Mouse (Mus musculus) embryo, embryonic 10 days (tissue): ENCODE results near the gene Ints11.

ENCODE experiments used
- DNase-seq: peaks from one replicate; pipeline ENCODE4 v3.0.0-alpha.2; 2015; ENCODE audit warnings: low spot score

Gene Ints11

GRCm38 (mm10) chr4:155847591-155848352 is 21.6 kb upstream of the Ints11 start:
- DNase-seq: peak; percentile 63

- DNase-seq: peak; percentile 45
Observed at GRCm38 (mm10) chr4:155848434-155849095, 20.8 kb upstream of the Ints11 start.

- DNase-seq: no peak
Observed at GRCm38 (mm10) chr4:155849391-155849790, 20.0 kb upstream of the Ints11 start.

GRCm38 (mm10) chr4:155849792-155850451 is 19.4 kb upstream of the Ints11 start:
- DNase-seq: no peak

- DNase-seq: no peak
Observed at GRCm38 (mm10) chr4:155851368-155851767, 18.0 kb upstream of the Ints11 start.

GRCm38 (mm10) chr4:155851951-155852411 is 17.4 kb upstream of the Ints11 start:
- no peak for DNase-seq

GRCm38 (mm10) chr4:155853421-155853820 is 15.9 kb upstream of the Ints11 start:
- no peak for DNase-seq

- DNase-seq: no peak
Observed at GRCm38 (mm10) chr4:155854991-155855390, 14.4 kb upstream of the Ints11 start.

GRCm38 (mm10) chr4:155856071-155856470 is 13.3 kb upstream of the Ints11 start:
- no peak for DNase-seq

- no peak for DNase-seq
Observed at GRCm38 (mm10) chr4:155856881-155857280, 12.5 kb upstream of the Ints11 start.

GRCm38 (mm10) chr4:155859318-155859717 is 10.0 kb upstream of the Ints11 start:
- peak; percentile 90 for DNase-seq

GRCm38 (mm10) chr4:155861787-155862186 is 7.6 kb upstream of the Ints11 start:
- no peak for DNase-seq

- DNase-seq: no peak
Observed at GRCm38 (mm10) chr4:155863001-155863400, 6.3 kb upstream of the Ints11 start, which contains the start of gene Tas1r3. Tas1r3 (minus strand) TSS chr4:155863362.

- no peak for DNase-seq
Observed at GRCm38 (mm10) chr4:155868614-155869298, 590 bp upstream of the Ints11 start.

GRCm38 (mm10) chr4:155871404-155871803 is 2.1 kb downstream of the Ints11 start:
- DNase-seq: no peak

- DNase-seq: no peak
Observed at GRCm38 (mm10) chr4:155883587-155883986, 14.2 kb downstream of the Ints11 start.

GRCm38 (mm10) chr4:155886330-155886729 is 17.0 kb downstream of the Ints11 start:
- no peak for DNase-seq

GRCm38 (mm10) chr4:155887674-155888073 is 18.3 kb downstream of the Ints11 start:
- no peak for DNase-seq

- no peak for DNase-seq
Observed at GRCm38 (mm10) chr4:155888181-155888580, 18.8 kb downstream of the Ints11 start.

- DNase-seq: no peak
Observed at GRCm38 (mm10) chr4:155889316-155889715, 20.0 kb downstream of the Ints11 start.

- no peak for DNase-seq
Observed at GRCm38 (mm10) chr4:155891011-155891471, 21.7 kb downstream of the Ints11 start.

GRCm38 (mm10) chr4:155891551-155892001 is 22.2 kb downstream of the Ints11 start, which contains the start of the genes Pusl1 and Acap3:
Pusl1 (minus strand) TSS chr4:155891781.
Acap3 (plus strand) TSS chr4:155891822.
- peak; percentile 97 for DNase-seq
